Mouse (Mus musculus) testis, postnatal 14 days (tissue): Measurements from ENCODE around the gene Pou4f1.
"Not testable (repeated sequence)": the region's sequence is repeated elsewhere in the genome, so short reads cannot be mapped to it uniquely, and the experiment has no call there.

Experiments
- DNase-seq: peaks from one replicate; pipeline ENCODE4 v3.0.0; 2021; ENCODE audit warnings: low spot score

Gene Pou4f1

DNA sequence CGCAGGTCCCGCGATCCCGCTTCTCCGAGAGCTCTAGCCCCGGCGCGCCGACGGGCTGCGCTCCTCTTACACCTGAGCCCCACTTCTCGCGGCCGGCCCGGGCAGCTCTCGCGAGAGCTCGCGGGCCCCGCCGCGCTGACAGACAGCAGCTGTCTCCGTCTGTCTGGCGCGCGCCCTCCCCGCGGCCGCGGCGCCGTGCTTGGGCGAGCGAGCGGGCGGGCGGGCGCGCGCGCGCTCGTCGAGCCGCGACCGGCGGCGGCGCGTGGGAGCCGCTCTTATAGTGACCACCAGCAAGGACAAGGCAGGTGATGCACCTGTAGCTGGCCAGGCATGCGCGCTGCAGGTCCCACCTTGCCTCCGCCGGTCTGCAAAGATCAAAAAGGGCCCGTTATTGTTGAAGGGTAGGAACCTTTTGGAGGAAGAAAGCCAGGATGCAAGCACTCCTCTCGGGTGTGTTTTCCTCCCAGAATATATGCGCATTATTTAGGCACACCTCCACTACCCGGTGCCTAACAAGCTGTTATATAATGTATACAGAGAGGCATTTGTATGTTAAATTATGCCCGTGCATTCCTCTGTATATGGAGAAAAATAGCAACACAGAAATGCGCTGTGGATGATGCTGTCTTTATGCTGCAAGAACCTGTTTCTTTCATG is at the start of gene Pou4f1:
Gene Pou4f1 (minus strand): TSS at position 34 of the 657 bp plus-strand sequence.
- DNase-seq: peak; percentile 84

DNA sequence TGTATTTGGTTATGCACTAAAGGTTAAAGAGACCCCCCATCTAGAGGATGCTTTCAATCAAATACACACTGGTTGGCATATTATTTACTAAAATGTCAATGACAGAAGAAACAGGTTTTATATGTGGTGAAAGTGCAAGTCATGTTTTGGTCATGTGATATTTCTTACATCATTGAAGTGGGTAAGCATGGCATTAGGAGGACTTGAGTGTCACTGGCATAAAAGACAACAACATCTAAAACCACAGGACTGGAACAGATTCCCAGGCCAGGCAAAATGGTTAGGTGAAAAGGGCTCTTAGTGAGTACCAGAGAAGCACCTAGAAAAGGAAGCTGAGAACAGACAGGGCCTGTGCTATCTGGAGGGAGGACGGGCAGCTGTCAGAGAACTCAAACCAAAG is 43.9 kb upstream of the Pou4f1 start:
- no peak for DNase-seq

DNA sequence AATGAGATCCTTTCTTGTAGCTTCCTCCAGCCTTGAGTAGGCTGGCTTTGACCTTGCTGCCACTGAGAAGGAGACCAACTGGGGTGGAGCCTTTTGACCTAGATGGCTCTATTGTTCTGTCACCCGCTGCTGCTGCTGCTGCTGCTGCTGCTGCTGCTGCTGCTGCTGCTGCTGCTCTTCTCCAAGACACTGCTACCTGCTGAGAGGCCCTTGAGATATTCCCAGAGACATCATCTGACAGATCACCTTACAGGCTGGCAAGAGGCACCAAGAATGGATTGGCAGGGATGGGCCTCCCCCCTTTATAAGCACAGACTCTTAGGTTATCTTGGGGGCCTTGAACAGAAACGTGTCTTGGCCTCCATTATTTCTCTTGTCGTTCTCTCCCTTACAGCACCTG is 35.0 kb upstream of the Pou4f1 start:
- DNase-seq: not testable (repeated sequence)

DNA sequence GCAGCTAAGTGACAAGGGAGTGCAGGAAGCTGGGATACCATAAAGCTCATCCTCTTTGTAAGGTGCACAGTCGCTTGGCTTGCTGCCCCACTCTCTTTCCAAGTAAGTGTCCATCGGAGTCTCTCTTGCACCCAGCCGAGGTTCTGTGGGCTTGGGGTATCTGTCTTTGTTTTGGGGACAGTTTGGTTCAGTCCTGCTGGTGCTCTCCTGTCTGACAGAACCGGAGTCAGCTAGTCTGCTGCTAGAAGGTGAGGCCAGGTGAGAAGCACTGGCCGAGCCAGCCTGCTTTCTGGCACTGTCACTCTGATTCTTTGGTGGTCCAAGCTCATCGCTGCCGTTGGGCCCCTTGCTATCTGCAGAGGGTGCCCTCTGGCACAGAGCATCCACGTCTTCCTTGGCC is 12.0 kb upstream of the Pou4f1 start:
- no peak for DNase-seq

DNA sequence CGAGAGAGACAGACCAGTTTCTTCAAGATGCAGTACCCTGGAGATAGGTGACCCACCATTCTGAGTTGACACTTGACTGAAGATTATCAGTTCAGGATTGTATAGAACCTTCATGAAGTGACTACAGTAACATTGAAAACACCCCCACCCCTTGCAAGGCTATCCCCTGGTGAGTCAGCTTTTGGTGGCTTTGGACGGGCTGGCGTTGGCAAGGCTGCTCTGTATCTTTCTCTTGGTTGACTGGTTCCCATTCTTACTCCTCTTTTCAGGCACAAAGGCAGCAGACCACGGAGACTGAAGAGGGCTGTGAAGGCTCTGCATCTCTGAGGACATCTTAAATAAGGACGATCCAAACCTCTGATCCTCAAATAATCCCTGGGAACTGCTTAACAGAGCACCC is 10.8 kb upstream of the Pou4f1 start:
- no peak for DNase-seq

DNA sequence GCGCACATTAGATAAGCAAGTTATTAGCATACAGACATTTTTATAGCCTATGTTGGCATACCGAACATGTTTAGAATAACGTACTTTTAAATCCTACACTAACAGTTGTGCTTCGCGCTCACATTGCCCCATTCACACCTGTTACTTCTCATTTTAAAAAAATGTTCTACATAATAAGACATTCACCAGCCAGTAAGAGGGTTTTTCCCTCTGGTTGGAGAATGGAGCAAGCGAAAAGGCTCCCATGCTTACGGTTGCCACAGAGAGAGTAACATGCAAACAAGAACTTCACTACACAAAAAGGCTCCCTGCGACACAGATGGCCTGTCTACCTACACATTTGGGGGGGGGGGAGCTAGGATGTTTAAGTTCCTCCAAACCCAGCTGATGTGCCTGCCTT is 9.8 kb upstream of the Pou4f1 start:
- DNase-seq: no peak

DNA sequence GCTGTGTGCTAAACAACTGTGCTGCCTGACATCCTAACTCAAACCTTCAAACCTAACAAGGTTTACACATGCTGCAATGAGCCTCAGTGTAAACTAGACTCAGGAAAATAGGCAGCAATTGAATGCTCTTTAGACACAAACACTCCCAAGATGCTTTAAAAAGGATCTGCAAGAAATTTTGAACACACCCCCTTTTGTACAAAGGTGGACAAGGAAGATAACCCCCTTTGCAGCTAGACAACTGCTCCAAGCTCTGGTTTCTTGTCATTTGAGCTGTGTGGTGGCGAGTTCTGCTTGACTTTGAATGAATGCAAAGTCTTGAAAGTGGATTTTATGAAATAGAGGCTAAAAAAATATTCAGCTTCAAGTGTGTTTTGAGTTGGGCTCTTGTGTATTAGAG is 7.6 kb upstream of the Pou4f1 start:
- DNase-seq: no peak

DNA sequence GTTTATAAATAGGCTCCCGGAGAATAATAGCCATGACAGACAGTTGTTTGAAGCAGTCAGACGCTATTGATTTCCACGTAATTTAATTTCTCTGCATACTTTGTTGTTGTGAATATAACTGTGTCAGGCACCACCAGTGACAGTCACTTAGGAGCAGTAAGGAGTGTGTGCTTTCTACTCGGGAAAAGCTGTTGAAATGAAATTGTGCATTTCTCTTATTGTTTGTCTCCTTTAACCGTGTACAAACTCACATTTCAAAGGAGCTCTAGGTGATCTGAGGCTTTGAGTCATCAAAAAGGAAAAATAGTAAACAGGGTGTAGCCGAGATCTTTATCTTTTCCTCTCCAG is 798 bp upstream of the Pou4f1 start:
- DNase-seq: no peak

DNA sequence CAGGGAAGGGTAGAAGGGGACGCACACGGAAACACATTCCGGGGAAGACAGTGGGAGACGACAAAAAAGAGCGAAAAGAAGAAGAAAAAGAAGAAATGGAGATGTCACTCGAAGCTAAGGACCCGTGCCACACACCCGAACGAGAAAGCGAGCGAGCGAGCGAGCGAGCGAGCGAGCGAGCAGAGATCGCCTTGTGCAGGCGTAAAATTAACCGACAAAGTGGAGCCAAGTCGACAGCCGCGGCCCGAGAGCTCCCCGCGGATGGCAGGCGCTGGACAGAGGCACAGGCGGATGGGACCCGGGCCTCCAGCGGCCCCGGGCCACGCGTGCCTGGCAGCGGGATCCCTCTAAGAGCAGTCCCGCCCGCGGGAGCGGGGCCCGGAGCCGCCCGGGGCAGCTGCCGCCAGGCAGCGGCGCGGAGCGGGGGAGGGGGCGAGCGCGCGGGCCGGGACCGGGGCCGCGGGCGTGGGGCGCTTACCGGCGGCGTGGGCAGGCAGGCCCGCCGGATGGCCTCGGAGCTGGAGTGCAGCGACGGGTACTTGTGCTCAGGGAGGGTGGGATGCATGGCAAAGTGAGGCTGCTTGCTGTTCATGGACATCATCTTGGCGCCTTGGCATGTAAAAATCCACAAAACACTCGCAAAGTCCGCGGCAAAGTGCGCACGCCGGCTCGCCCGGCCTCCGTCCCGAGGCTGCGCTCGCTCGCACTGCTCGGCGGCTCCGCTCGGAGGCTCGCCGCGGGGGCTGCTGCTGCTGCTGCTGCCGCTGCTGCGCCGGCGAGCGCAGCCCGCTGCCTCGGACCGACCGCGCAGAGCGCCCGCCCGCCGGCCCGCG is 450 bp downstream of the Pou4f1 start:
- peak; percentile 39 for DNase-seq

DNA sequence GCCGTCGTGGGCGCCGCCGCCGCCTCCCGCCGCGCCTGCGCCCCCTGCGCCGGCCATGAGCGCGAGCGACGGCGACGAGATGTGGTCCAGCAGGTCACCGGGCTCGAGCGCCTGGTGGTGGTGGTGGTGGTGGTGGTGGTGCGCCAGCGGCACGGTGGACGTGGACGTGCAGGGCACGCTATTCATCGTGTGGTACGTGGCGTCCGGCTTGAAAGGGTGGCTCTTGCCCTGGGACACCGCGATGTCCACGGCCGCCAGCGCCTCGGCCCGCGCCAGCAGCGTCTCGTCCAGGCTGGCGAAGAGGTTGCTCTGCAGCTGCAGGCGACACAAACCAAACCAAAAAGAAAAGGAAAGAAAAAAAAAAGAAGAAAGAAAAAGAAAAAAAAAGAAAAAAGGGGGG is 1.2 kb downstream of the Pou4f1 start:
- DNase-seq: no peak

DNA sequence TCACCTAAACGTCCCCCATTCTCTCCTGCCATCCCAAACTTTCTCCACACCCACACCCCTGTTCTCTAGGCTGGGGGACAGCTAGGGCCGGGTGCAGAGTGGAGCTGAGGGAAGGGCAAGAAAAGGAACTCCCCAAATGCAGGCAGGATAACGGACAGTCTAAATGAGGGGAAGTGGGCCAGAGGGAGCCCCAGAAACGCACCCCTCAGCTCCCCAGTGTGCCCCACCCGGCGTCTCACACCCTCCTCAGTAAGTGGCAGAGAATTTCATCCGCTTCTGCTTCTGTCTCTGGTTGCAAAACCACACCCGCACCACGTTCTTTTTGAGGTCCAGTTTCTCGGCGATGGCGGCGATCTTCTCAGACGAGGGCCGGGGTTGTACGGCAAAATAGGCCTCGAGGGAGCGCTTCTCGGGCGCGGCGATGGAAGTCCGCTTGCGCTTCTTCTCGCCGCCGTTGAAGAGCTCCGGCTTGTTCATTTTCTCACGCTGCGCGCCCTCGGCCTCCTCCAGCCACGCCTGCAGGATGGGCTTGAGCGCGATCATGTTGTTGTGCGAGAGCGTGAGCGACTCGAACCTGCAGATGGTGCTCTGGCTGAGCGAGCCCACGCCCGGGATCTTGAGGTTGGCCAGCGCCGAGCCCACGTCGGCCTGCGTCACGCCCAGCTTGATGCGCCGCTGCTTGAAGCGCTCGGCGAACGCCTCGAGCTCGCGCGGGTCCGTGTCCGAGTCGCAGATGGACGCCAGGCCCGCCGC is 2.1 kb downstream of the Pou4f1 start:
- DNase-seq: peak; percentile 53

DNA sequence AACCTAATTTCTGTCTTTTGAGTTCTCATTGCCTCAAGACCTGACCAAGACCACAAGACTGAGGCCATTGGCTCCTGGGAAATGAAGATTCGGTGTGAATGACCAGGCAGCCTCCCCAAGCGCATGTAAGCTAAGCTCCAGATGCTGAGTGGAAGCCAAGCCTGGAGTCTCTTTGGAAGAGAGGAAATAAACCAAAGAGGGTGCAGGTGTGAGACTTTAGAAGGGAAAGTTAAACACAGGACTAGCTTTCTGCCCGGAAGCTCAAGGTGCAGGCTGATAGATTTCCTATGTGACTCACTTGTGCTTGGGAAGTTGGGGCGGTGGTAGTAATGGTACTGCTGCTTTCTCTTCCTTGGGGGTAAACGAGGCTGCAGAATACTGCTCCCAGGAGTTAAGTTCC is 3.0 kb downstream of the Pou4f1 start:
- no peak for DNase-seq

DNA sequence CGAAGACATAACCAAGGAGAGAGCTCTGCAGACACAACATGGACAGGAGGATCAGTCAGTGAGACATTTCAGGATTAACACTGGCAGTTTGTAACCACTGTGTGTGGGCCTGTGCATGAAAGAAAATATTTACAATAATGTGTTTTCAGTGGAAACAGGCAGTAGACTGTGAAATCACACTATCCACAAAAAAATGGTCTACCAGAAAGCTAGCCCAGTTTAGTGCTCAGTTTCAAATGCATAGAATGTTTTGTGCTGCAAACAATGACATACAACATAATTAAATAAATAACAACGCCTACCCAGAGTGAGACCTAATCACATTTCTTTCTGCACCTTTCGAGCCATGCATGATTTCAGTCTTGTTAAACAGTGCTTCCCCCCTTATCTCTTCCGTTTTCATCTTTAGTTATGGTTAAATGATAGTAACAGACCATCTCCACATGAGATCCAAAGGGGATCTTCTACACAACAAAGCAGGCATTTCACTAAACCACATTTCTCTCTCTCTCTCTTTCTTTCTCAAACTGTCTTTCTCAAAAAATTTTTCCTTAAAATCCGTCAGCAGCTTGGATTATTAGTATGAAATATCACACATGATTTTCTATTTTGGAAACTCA is 4.1 kb downstream of the Pou4f1 start:
- DNase-seq: no peak

DNA sequence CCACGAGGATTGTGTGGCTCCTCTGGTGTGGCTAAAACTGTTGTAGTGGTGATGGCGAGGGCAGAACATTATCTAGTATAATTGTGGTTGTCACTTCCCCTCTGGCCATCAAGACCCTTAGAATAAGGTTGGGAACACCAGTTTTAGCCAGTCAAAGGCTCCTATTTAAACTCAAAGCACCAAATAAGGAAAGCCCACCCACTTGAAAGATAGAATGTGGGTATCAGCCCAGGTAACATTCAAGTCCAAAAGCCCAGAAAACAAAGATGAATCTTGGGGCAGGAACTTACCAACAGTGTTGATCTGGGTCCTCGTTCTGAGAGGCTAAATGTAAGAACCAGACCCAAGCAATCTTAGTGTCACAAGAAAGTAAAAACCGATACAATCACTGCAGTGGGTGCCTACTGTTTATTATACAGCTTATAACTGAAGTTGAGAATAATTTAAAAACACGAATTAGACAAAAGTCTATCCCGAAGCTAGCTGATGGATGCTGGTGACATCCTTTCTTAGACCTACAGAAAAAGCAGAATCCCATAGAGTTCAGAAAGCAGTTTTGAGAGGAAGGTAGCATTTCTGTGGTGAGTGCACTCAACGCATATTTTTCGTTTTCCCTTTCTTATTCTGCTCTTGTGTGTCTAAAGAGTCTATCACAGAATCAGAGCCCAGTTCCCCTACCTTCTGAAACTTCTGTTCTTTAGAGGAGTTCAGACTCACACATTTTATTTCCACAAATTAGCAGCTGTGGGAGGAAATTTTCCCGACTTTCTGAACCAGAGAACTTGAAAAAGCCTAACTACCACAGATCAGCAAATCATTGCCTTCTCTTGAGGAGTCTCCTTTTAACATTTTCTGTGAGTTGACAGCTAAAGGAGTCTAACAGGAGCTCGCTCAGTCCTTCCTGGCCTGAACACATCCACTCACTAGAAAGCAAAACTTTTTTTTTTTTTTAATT is 6.2 kb downstream of the Pou4f1 start:
- no peak for DNase-seq

DNA sequence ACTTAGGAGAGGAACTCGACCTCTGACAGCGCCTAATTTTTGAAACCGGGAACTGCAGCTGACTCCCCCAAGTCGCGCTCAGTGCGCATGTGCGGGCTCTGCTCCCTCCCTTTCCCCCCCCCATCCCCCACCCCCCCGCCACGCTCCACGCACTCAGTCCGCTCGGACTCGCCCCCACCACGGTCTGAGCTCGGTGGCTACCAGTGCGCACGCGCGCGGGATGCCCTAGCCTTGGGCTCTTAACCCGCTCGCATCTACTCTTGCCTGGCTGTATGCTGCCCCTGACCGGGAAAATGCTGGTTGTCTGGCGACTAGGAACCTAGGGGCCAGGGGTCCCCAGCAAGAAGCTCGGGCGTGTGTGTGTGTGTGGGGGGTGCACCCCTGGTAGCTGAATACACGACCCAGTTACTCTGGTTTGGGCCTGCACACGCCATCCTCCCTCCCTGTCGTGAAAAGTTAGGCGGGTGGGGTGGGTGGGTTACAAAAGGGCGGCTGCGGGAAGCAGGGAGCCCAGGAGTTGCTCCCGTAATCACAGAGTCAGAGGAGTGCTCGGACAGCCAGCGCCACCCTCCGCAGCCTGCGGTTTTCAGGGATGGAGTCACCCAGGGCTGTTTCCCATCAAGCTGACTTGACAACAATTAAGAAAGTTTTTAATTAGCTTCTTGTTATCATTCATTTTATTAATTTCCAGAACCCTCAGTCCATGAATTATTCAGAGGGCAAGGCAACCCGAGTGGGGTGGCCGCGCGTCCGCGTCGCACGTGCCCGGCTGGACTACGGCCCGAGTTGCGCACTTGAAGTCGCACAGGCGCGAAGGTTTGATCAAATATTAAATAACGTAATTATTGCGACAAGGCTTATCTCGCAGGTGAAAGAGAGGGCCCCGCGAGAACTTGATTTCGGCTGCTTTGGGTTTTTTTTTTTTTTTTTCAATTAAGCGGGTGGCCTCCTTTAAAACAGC is 7.2 kb downstream of the Pou4f1 start:
- peak; percentile 84 for DNase-seq

DNA sequence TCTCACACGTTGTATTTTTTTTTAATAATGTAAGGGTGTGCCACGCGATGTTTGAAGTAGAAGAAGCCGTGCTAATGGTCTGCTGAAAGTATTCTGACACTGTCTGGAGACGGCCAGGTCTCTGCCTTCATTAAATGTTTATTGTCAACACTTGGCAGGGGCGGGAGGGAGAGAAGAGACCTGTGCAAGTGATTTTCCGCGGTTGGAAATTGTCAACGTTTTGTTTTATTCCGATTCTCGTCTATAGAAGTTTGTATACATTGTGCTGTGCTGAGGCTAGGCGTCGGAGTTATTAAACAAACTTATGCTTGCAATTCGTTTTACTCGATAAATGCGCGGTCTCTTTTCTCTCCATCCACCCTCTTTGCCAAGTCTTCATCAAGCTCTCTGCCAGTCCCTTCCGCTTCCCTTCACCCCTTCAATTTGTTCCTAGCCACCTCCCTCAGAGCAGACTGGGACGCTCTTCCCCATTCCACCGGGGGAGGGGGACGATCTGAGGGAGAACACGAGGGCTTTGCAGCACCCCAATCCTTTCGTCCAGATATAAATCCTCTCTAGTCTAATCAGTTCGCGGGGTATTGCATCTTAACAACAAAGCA is 8.2 kb downstream of the Pou4f1 start:
- DNase-seq: no peak

DNA sequence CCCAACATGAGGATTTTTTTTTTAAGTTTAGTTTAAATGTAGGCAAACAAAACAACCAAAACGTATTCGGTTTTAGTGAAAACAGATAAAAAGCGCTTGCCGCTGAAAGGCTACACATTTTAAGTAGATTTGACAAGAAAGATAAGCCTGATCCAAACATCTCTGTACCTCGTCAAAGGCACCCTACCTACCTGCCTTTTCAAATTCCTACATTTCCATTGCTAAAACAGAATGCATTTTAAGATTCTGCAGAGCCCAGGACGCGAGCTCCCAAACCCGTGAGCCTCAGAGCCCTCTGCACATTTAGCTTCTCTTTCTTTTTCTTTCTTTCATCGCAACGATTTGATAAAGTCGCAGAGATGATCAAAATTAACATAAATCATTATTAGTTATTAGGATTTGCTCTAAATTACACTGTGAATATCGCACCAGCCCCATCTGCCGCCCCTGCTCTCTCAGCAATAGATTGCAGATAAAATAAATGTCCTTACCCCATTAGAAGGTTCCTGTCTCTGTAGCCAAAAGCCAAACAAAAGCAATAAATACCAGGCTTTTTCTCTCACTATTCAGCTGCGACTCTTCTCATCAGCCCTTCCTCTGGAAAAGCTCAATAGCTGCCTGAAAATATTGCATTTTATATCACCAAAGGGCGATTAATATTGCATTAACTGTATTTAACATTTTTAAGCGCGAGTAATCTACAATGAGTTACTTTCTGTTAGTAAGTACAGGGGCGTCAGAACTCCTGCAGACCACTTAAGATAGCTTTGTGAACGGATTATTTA is 8.9 kb downstream of the Pou4f1 start:
- DNase-seq: no peak

DNA sequence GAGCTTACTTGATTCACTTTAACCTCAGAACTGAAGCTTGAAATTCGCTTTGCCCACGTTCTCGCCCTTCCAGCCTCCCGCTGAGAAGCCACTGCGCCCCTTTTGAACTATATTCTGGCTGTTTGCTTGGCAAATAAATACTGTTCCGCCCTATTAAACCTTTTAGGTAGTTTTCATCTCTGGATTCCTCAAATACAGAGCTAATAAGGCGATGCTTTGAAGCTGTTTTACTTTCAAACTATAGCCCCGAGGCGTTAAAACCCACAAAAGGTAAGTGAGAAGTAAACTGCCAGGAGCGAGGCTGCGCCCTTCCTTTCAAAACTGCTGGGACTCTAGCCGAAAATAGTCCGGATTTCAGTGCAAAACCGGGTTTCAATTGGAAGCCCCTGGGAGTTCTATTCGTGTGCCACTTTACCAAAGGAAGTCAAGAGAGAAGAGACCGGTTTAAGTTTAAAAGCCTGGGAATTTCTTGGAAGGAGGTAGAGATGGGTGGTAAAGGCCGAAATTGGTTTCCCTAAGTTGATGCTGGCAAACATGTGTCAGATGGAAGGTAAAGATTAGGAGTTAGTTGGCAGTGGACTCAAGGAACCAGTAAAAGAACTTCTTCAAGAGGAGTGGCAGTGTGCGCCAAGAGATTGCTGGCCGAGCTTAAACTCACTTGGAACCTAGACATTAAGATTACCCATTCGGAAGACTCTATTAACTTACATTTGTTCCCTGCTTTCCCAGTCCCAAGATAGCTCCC is 9.7 kb downstream of the Pou4f1 start:
- no peak for DNase-seq
